Mouse (Mus musculus) midbrain, postnatal 0 days (tissue): ENCODE measurements at regions not wholly inside any gene's neighbourhood (a gene's known extent, or its start where the extent isn't known, plus 50 kb on each side); places are given as distances from the start of the nearest gene placed in this dataset.
A peak's percentile ranks its signal among the peaks of the same experiment; 100 is the strongest.

Experiments used
- ATAC-seq: fragments of 200-750 bp; cut with Nextera tagmentation; 2 replicates; pipeline ENCODE4 v1.8.0; 2017; ENCODE audit warnings: moderate number of reproducible peaks, mild to moderate bottlenecking, moderate TSS enrichment, moderate library complexity; ENCODE audit not compliant: low FRiP score
- DNase-seq: peaks from one replicate; pipeline ENCODE4 v3.0.0-alpha.2; 2015; ENCODE audit warnings: low spot score
- H3K27ac ChIP-seq: fragments of 300-500 bp; sonication (generic); 2 replicates; pipeline ENCODE4 v1.5.1; 2014; ENCODE audit warnings: low read depth, mild to moderate bottlenecking, low read length, mixed read lengths
- H3K27me3 ChIP-seq: fragments of 300-500 bp; sonication (generic); 2 replicates; pipeline ENCODE4 v1.6.1; 2014; ENCODE audit warnings: low read length, control low read depth, mixed read lengths; ENCODE audit not compliant: insufficient read depth
- H3K36me3 ChIP-seq: fragments of 300-500 bp; sonication (generic); 2 replicates; pipeline ENCODE4 v1.6.1; 2014; ENCODE audit warnings: low read length, control low read depth, mixed read lengths; ENCODE audit not compliant: insufficient read depth
- H3K4me1 ChIP-seq: fragments of 300-500 bp; sonication (generic); 2 replicates; pipeline ENCODE4 v1.6.1; 2014; ENCODE audit warnings: mild to moderate bottlenecking, control low read depth, antibody characterized with exemption, low read length, mixed read lengths; ENCODE audit not compliant: insufficient read depth
- H3K4me2 ChIP-seq: fragments of 300-500 bp; sonication (generic); 2 replicates; pipeline ENCODE4 v1.6.1; 2014; ENCODE audit warnings: low read depth, mild to moderate bottlenecking, low read length, mixed read lengths; ENCODE audit not compliant: poor library complexity, severe bottlenecking
- H3K4me3 ChIP-seq: fragments of 300-500 bp; sonication (generic); 2 replicates; pipeline ENCODE4 v1.5.1; 2014; ENCODE audit warnings: low read depth, mild to moderate bottlenecking, low read length, moderate library complexity
- H3K9ac ChIP-seq: fragments of 300-500 bp; sonication (generic); replicated peaks from 2 replicates; pipeline ENCODE4 v1.6.1; 2014; ENCODE audit warnings: mild to moderate bottlenecking, low read length, moderate library complexity, mixed read lengths; ENCODE audit not compliant: poor library complexity, severe bottlenecking
- H3K9me3 ChIP-seq: fragments of 300-500 bp; sonication (generic); 2 replicates; pipeline ENCODE4 v1.6.1; 2016; ENCODE audit warnings: low read length, control low read depth
- CTCF ChIP-seq: IDR thresholded peaks from 2 replicates; pipeline ENCODE4 v1.5.1; 2016; ENCODE audit warnings: antibody characterized with exemption, mild to moderate bottlenecking
- WGBS: fragments of 180-500 bp; shearing (Covaris S2); extraction: QIAGEN DNeasy Blood & Tissue Kit; methylation state at CpG from one replicate; pipeline ENCODE4 v1.1.7; 2014; 5-methylcytosine and 5-hydroxymethylcytosine counted together

DNA sequence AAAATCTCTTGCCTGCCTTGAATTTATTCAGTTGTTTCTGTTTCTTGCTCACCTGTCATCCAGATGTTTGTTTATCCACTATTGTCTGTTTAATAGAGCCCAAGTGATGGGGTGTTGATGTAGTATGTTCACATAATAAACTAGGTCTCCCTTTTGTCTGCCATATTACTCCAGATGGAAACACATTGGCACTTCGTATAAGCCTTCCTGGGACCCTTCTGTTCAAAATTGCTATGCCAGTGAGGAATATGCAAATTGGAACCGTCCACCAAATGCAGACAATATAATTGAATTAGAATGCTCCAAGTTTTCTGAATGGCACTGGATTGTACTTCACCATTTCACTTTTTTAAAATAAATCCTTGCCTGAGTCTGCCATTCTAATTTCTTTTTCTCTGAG, 383.5 kb downstream of the Rps29 start:
- 60% methylated on average over 2 of the region's 2 CpGs for WGBS
- DNase-seq, result no peak

GRCm38 (mm10) chr12:68774800-68775199, 384.2 kb downstream of the Rps29 start:
- no peaks in the 10 kb centered on the region for H3K9me3 ChIP-seq
- TF ChIP-seq CTCF, result no peak
- ATAC-seq, result no peak
- WGBS, result 92% methylated on average over 8 of the region's 8 CpGs
- H3K36me3 ChIP-seq, result no peaks in the 10 kb centered on the region
- no peak overlapping the region for H3K9ac ChIP-seq
- no peak overlapping the region for H3K4me3 ChIP-seq
- H3K27me3 ChIP-seq, result no peaks in the 10 kb centered on the region
- peak; percentile 37 for DNase-seq
- H3K4me1 ChIP-seq, result no peaks in the 10 kb centered on the region
- no peak overlapping the region for H3K27ac ChIP-seq
- H3K4me2 ChIP-seq, result no peak overlapping the region

More for the DNA sequence above, 383.5 kb downstream of the Rps29 start:
- H3K27ac ChIP-seq, result no peak overlapping the region
- H3K36me3 ChIP-seq, result no peaks in the 10 kb centered on the region
- H3K27me3 ChIP-seq, result no peaks in the 10 kb centered on the region
- H3K4me2 ChIP-seq, result no peak overlapping the region
- no peaks in the 10 kb centered on the region for H3K9me3 ChIP-seq
- no peaks in the 10 kb centered on the region for H3K4me1 ChIP-seq
- no peak overlapping the region for H3K4me3 ChIP-seq
- no peak overlapping the region for H3K9ac ChIP-seq
- no peak for TF ChIP-seq CTCF
- ATAC-seq, result no peak

DNA sequence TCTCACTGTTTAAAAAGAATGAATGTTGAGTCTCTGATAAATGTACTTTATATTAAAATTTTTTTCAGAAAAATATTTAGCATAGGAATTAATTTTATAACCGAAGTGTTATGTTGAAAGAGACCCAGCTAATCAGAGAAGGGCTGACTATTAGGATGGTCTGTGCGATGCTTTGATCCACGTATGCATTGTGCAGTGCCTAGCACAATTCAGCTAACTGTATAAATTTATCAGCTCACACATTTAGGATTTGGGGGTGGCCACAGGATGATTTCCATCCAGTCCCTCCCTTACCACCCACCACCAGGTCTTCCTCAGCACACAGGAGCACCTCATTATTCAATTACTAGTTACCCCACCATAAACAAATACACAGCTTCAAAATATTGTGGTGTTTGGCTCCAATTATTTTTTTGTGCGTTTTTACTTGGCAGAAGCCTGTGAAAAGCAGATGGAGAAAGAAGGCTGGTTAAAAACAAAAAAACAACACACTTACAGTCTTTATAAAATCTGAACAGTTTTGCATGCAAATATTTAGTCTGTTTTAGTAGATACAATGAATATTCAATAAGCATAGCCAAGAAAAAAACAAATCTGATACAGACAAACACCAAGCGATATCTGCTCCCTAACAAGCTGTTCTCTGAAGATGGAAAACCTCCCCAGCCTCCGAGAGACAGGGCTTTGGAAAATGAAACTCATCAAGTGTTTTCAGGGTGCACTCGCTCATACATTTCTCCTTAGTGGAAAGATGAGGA, 400.5 kb downstream of the Rps29 start:
- Histone ChIP-seq H3K4me3 (no peak overlapping the region), H3K4me1 (no peaks in the 10 kb centered on the region), H3K36me3 (no peaks in the 10 kb centered on the region), H3K4me2 (no peak overlapping the region), H3K27ac (no peak overlapping the region; the same call in 1 of the 2 replicates), H3K9me3 (no peaks in the 10 kb centered on the region), H3K27me3 (no peaks in the 10 kb centered on the region), H3K9ac (no peak overlapping the region)
- WGBS, result 55% methylated on average over 7 of the region's 7 CpGs
- DNase-seq (no peak), ATAC-seq (no peak)
- no peak for TF ChIP-seq CTCF

DNA sequence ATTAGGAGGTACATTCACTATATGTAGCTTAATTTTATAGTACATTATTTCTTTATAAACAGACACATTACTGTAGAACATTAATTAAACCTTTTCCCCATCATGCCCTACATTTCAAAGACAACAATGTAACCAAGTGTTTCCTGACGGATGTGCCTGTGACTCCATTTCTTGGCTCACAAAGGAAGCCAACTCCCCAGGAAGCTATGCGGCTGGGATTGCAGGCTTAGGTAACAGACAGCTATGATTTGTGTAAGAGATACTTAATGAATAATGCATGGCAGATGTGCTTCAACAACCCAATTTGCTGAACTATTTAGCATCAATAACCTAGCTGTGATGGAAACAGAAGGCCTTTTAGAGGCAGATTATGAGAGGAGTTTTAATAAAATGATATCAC, 430.1 kb downstream of the Rps29 start:
- no peaks in the 10 kb centered on the region for H3K4me1 ChIP-seq
- DNase-seq, result peak; percentile 10
- no peaks in the 10 kb centered on the region for H3K36me3 ChIP-seq

GRCm38 (mm10) chr12:68718946-68719345, 440.0 kb downstream of the Rps29 start:
- Histone ChIP-seq H3K4me1 (no peaks in the 10 kb centered on the region), H3K4me2 (no peak overlapping the region), H3K27me3 (no peaks in the 10 kb centered on the region), H3K4me3 (no peak overlapping the region), H3K9me3 (no peaks in the 10 kb centered on the region), H3K9ac (no peak overlapping the region), H3K27ac (no peak overlapping the region), H3K36me3 (no peaks in the 10 kb centered on the region)
- TF ChIP-seq CTCF, result no peak
- ATAC-seq, result no peak
- peak; percentile 31 for DNase-seq

More for the DNA sequence above, 430.1 kb downstream of the Rps29 start:
- no peak for TF ChIP-seq CTCF
- Histone ChIP-seq H3K9ac (no peak overlapping the region), H3K27ac (no peak overlapping the region), H3K4me2 (no peak overlapping the region), H3K4me3 (no peak overlapping the region), H3K9me3 (no peaks in the 10 kb centered on the region), H3K27me3 (no peaks in the 10 kb centered on the region)
- ATAC-seq, result no peak
- WGBS, result 23% methylated on average over 2 of the region's 2 CpGs
